Mouse (Mus musculus) embryonic facial prominence, embryonic 15.5 days (tissue): ENCODE data around the gene Plin4. TPM values are rescaled to one million over a fixed set of nuclear protein-coding genes. Genes with fewer than 3 reads are reported as not detected.

Source experiments
- ATAC-seq: fragments of 200-750 bp; cut with Nextera tagmentation; 2 replicates; pipeline ENCODE4 v1.8.0; 2017; ENCODE audit warnings: low read depth, moderate TSS enrichment; ENCODE audit not compliant: insufficient number of reproducible peaks, low FRiP score, low TSS enrichment
- H3K27ac ChIP-seq: fragments of 300-500 bp; sonication (generic); replicated peaks from 2 replicates; pipeline ENCODE4 v1.5.1; 2015; ENCODE audit warnings: mild to moderate bottlenecking, inconsistent platforms
- H3K27me3 ChIP-seq: fragments of 300-500 bp; sonication (generic); 2 replicates; pipeline ENCODE4 v1.6.1; 2015; ENCODE audit warnings: inconsistent platforms
- H3K36me3 ChIP-seq: fragments of 300-500 bp; sonication (generic); 2 replicates; pipeline ENCODE4 v1.6.1; 2015; ENCODE audit warnings: mild to moderate bottlenecking, inconsistent platforms
- H3K4me1 ChIP-seq: fragments of 300-500 bp; sonication (generic); 2 replicates; pipeline ENCODE4 v1.6.1; 2015; ENCODE audit warnings: inconsistent platforms
- H3K4me2 ChIP-seq: fragments of 300-500 bp; sonication (generic); replicated peaks from 2 replicates; pipeline ENCODE4 v1.6.1; 2015; ENCODE audit warnings: mild to moderate bottlenecking, inconsistent platforms
- H3K4me3 ChIP-seq: fragments of 300-500 bp; sonication (generic); replicated peaks from 2 replicates; pipeline ENCODE4 v1.5.1; 2015; ENCODE audit warnings: mild to moderate bottlenecking, inconsistent platforms
- H3K9ac ChIP-seq: fragments of 300-500 bp; sonication (generic); 2 replicates; pipeline ENCODE4 v1.6.1; 2015; ENCODE audit warnings: inconsistent platforms
- H3K9me3 ChIP-seq: fragments of 300-500 bp; sonication (generic); replicated peaks from 2 replicates; pipeline ENCODE4 v1.6.1; 2016; ENCODE audit warnings: inconsistent platforms
- WGBS: fragments of 180-500 bp; shearing (Covaris S2); methylation state at CpG from one replicate; pipeline ENCODE4 v1.1.7; 2015; 5-methylcytosine and 5-hydroxymethylcytosine counted together
- polyA plus RNA-seq: library from polyadenylated mRNA; unstranded; fragments of >200 nt; fragmentation: Nextera tagmentation; extraction: Ambion mirVana; gene quantifications from 2 replicates; pipeline ENCODE4 v1.2.1, GENCODE M21; 2015

Plin4 gene
- polyA plus RNA-seq, 1 experiment from 2014 or later = 0.08 TPM

DNA sequence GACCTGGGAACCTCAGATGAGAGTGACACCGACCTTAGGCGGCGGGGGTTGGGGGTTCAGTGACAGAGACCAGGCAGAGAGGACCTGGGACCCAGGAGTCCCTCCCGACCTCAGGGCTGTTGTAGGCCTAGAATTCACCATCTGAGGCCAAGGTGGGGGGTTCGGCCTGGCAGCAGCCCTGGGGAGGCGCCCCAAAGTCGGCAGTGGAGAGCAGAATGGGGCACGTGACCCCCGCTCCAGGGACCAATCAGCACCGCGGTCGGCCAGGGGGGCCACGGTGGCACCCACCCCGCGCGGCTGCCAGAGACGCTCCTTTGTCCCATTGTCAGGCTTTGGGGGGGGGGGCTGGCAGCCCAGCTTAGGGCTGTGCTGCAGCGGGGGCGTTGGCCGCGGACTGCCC, 29.8 kb upstream of the Plin4 start:
- Histone ChIP-seq H3K4me2 (peak overlapping the region; percentile 98), H3K36me3 (no peaks in the 10 kb centered on the region), H3K4me3 (peak overlapping the region; percentile 72), H3K4me1 (peaks cover 34% of the 10 kb centered on the region), H3K27me3 (peaks cover 56% of the 10 kb centered on the region), H3K27ac (no peak overlapping the region), H3K9ac (0 out of 2 replicates have a peak overlapping the region, but pooled peaks have one; percentile 9), H3K9me3 (no peaks in the 10 kb centered on the region)
- 8% methylated on average over 21 of the region's 21 CpGs for WGBS
- ATAC-seq = no peak

- Histone ChIP-seq H3K4me2 (peak overlapping the region; percentile 18; the same call in 1 of the 2 replicates), H3K4me3 (peak overlapping the region; percentile 2; the same call in 1 of the 2 replicates), H3K9ac (no peak overlapping the region), H3K36me3 (no peaks in the 10 kb centered on the region), H3K9me3 (no peaks in the 10 kb centered on the region), H3K27ac (no peak overlapping the region), H3K27me3 (peaks cover 43% of the 10 kb centered on the region), H3K4me1 (peaks cover 43% of the 10 kb centered on the region)
- WGBS = 23% methylated on average over 25 of the region's 25 CpGs
- ATAC-seq = no peak
Measured at GRCm38 (mm10) chr17:56137839-56138613, 28.4 kb upstream of the Plin4 start.

DNA sequence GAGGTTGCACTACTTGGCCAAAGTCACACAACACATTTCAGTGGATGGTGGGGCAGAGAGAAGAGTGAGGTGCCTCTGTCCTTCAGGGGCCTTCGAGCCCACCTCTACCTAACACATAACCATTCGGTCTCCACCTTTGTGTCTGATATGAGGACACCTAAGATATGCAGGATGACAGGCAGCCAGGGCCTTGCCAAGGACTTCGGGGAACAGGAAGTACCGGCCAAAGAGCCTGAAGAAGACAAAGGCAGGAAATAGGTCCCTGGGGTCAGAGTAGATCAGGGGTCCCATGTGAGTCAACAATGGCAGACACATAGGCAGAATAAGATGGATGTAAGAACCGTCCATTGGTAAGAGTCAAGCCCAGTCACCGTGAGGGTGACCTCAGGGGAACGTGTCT, 27.0 kb upstream of the Plin4 start:
- no peaks in the 10 kb centered on the region for H3K9me3 ChIP-seq
- ATAC-seq = no peak
- no peak overlapping the region for H3K9ac ChIP-seq
- peaks cover 29% of the 10 kb centered on the region for H3K27me3 ChIP-seq
- no peak overlapping the region for H3K4me3 ChIP-seq
- no peak overlapping the region for H3K27ac ChIP-seq
- H3K36me3 ChIP-seq = no peaks in the 10 kb centered on the region
- H3K4me2 ChIP-seq = no peak overlapping the region
- 86% methylated on average over 7 of the region's 7 CpGs for WGBS
- H3K4me1 ChIP-seq = peaks cover 34% of the 10 kb centered on the region

DNA sequence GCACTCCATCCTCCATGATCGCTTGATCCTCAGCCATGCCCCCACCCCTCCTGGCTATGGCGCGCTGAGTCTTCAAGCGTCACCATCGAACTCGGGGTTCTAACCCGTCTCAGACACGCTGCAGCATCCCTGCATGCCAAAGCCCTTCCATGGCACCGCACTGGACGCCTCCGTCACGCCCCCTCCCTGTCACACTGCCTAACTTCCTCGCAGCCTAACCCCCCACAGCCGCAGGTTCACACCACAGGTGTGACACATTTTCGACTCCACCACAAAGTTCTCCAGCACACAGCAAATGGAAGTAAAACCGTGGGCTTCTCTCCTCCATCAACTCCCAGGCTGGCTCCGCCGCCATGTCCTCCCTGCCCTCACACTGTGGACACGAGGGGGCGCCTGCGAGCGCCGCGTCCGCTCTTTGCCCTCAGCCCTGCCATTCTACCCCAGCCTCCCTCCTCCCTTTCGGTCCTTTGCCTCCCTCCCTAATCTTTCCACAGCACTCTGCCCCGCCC, 24.9 kb upstream of the Plin4 start:
- 3% methylated on average over 27 of the region's 27 CpGs for WGBS
- Histone ChIP-seq H3K9me3 (no peaks in the 10 kb centered on the region), H3K27ac (0 out of 2 replicates have a peak overlapping the region, but pooled peaks have one; percentile 1), H3K36me3 (peaks cover 8% of the 10 kb centered on the region; the same call in 1 of the 2 replicates), H3K9ac (no peak overlapping the region), H3K27me3 (peaks cover 11% of the 10 kb centered on the region), H3K4me1 (peaks cover 25% of the 10 kb centered on the region), H3K4me3 (peak overlapping the region; percentile 27), H3K4me2 (peak overlapping the region; percentile 58)
- no peak for ATAC-seq

- ATAC-seq = peak; percentile 32
- Histone ChIP-seq H3K9ac (no peak overlapping the region), H3K9me3 (no peaks in the 10 kb centered on the region), H3K36me3 (peaks cover 11% of the 10 kb centered on the region; the same call in 1 of the 2 replicates), H3K27me3 (peaks cover 3% of the 10 kb centered on the region), H3K4me2 (peak overlapping the region; percentile 58), H3K4me1 (peaks cover 21% of the 10 kb centered on the region), H3K27ac (peak overlapping the region; percentile 40), H3K4me3 (peak overlapping the region; percentile 27)
- 16% methylated on average over 19 of the region's 21 CpGs for WGBS
Measured at GRCm38 (mm10) chr17:56133457-56134363, 24.1 kb upstream of the Plin4 start.

GRCm38 (mm10) chr17:56132661-56133060, 23.1 kb upstream of the Plin4 start:
- Histone ChIP-seq H3K36me3 (peaks cover 11% of the 10 kb centered on the region; the same call in 1 of the 2 replicates), H3K4me3 (no peak overlapping the region), H3K4me1 (peaks cover 16% of the 10 kb centered on the region), H3K27ac (no peak overlapping the region), H3K9ac (no peak overlapping the region), H3K9me3 (no peaks in the 10 kb centered on the region), H3K27me3 (0 out of 2 replicates have a peak, but pooled peaks cover 2% of the 10 kb centered on the region), H3K4me2 (no peak overlapping the region)
- ATAC-seq = no peak
- WGBS = 8% methylated on average over 14 of the region's 14 CpGs

GRCm38 (mm10) chr17:56131814-56132213, 22.2 kb upstream of the Plin4 start:
- WGBS = 39% methylated on average over 7 of the region's 7 CpGs
- Histone ChIP-seq H3K9ac (no peak overlapping the region), H3K27ac (no peak overlapping the region), H3K4me3 (no peak overlapping the region), H3K27me3 (no peaks in the 10 kb centered on the region), H3K9me3 (no peaks in the 10 kb centered on the region), H3K36me3 (peaks cover 11% of the 10 kb centered on the region; the same call in 1 of the 2 replicates), H3K4me2 (no peak overlapping the region), H3K4me1 (peaks cover 16% of the 10 kb centered on the region)
- ATAC-seq = no peak

DNA sequence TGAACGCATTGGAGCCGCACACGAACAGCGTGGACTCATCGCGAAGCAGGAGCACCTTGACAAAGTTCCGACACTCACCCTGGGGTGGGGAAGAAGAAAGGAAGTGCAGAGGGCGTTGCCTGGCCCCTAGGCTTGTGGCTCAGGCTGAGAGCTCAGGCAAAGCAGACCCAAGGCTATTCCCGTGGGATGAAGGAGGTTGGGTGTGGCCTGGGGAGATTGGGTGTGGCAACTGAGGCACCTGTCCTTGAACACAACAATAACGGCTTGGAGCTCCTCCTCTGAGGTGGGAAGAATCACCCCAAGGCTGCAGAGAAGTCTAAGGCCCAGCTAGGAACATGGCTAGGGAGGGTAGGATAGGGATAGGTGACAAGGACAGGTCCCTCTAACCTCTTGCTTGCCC, 21.5 kb upstream of the Plin4 start:
- 89% methylated on average over 10 of the region's 10 CpGs for WGBS
- Histone ChIP-seq H3K27ac (no peak overlapping the region), H3K4me3 (no peak overlapping the region), H3K9ac (no peak overlapping the region), H3K4me1 (peaks cover 16% of the 10 kb centered on the region), H3K4me2 (no peak overlapping the region), H3K27me3 (no peaks in the 10 kb centered on the region), H3K9me3 (no peaks in the 10 kb centered on the region), H3K36me3 (peaks cover 11% of the 10 kb centered on the region; the same call in 1 of the 2 replicates)
- ATAC-seq = no peak

GRCm38 (mm10) chr17:56128246-56128645, 18.6 kb upstream of the Plin4 start:
- no peak for ATAC-seq
- H3K9me3 ChIP-seq = no peaks in the 10 kb centered on the region
- WGBS = 73% methylated on average over 15 of the region's 15 CpGs

GRCm38 (mm10) chr17:56126175-56126574, 16.6 kb upstream of the Plin4 start:
- peaks cover 36% of the 10 kb centered on the region for H3K27me3 ChIP-seq

More at GRCm38 (mm10) chr17:56128246-56128645, 18.6 kb upstream of the Plin4 start:
- H3K4me1 ChIP-seq = peaks cover 11% of the 10 kb centered on the region
- H3K4me3 ChIP-seq = no peak overlapping the region
- peaks cover 11% of the 10 kb centered on the region; the same call in 1 of the 2 replicates for H3K36me3 ChIP-seq
- no peak overlapping the region for H3K9ac ChIP-seq
- no peak overlapping the region for H3K27ac ChIP-seq
- no peak overlapping the region for H3K4me2 ChIP-seq
- peaks cover 15% of the 10 kb centered on the region for H3K27me3 ChIP-seq

DNA sequence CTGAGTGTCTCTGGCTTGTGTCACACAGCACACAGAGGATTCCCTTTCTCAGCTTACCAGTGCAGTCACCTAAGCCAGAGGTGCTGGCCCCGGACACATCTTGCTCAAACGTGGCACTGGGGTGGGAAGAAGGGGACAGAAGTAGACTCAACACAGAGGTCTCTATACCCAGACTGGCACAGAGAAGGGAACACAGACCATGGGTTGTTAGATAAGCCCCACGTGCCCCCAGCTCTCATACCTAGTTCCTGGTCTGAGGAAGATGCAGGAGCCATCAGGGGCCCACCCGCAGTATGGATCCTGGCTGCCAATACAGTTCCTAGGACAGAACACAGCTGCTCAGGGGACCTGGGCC, 15.7 kb upstream of the Plin4 start:
- WGBS = 89% methylated on average over 4 of the region's 4 CpGs

More at GRCm38 (mm10) chr17:56126175-56126574, 16.6 kb upstream of the Plin4 start:
- Histone ChIP-seq H3K4me2 (no peak overlapping the region), H3K27ac (no peak overlapping the region), H3K4me1 (peaks cover 11% of the 10 kb centered on the region), H3K36me3 (peaks cover 11% of the 10 kb centered on the region; the same call in 1 of the 2 replicates), H3K4me3 (no peak overlapping the region), H3K9me3 (peaks cover 10% of the 10 kb centered on the region), H3K9ac (no peak overlapping the region)
- no peak for ATAC-seq
- 48% methylated on average over 11 of the region's 11 CpGs for WGBS

More for the DNA sequence above, 15.7 kb upstream of the Plin4 start:
- no peak for ATAC-seq
- Histone ChIP-seq H3K4me3 (no peak overlapping the region), H3K27me3 (peaks cover 45% of the 10 kb centered on the region), H3K4me2 (no peak overlapping the region), H3K9ac (no peak overlapping the region), H3K4me1 (peaks cover 14% of the 10 kb centered on the region), H3K27ac (no peak overlapping the region), H3K9me3 (peaks cover 10% of the 10 kb centered on the region), H3K36me3 (0 out of 2 replicates have a peak, but pooled peaks cover 3% of the 10 kb centered on the region)
